Comparison of ENCODE assay signal across 18 mouse cellular contexts in genomic region chr13:113168018-113168534, GRCm38 (mm10). TPM values are rescaled to one million over a fixed set of nuclear protein-coding genes. Genes with fewer than 3 reads are reported as not detected.
DNase-seq lines count a peak whose midpoint lies in the region; ATAC-seq and TF ChIP-seq lines count a peak whose summit lies in the region.
"Had no signal": no experiment of that assay in that cellular context is flagged by ENCODE, and none has a peak within 500 bp of the region (broad histone marks: within the 10 kb centered on the region; RNA-seq: fewer than 3 reads in every experiment).

No protein-coding gene starts in this region.

- no peaks in the 10 kb centered on the region for H3K27me3 ChIP-seq in intestine, embryonic 15.5 days (replicated peaks)
- H3K27me3 ChIP-seq in cerebellum, adult 2 months (ENCODE audit: control insufficient read depth, insufficient read depth, low read length), result no peaks in the 10 kb centered on the region
- H3K27me3 ChIP-seq: limb, embryonic 15.5 days had no signal

- no peak overlapping the region for H3K4me2 ChIP-seq in intestine, embryonic 15.5 days (replicated peaks)
- H3K4me2 ChIP-seq: limb, embryonic 15.5 days had no signal

- ATAC-seq in CD4-positive, CD25-positive, alpha-beta regulatory T cell, adult 4 months, result peak; percentile 21
- peak; percentile 78 for ATAC-seq in intestine, embryonic 15.5 days
- ATAC-seq: forebrain, postnatal 0 days had no signal

- no peaks in the 10 kb centered on the region for H3K4me1 ChIP-seq in intestine, embryonic 15.5 days (replicated peaks)
- H3K4me1 ChIP-seq in cerebellum, adult 2 months (ENCODE audit: control insufficient read depth, insufficient read depth, low read length), result no peaks in the 10 kb centered on the region
- H3K4me1 ChIP-seq: limb, embryonic 15.5 days had no signal

- no peak overlapping the region for H3K4me3 ChIP-seq in intestine, embryonic 15.5 days (replicated peaks)
- H3K4me3 ChIP-seq in cerebellum, adult 2 months (replicated peaks; ENCODE audit: insufficient read depth, low read depth, low read length), result no peak overlapping the region
- H3K4me3 ChIP-seq: left cerebral cortex, adult 2 months; limb, embryonic 15.5 days; myocyte had no signal

- 59% methylated on average over 9 of the region's 9 CpGs for WGBS in intestine, embryonic 15.5 days
- WGBS in cerebellum, adult 2 months, result 51% methylated on average over 9 of the region's 9 CpGs

- H3K9me3 ChIP-seq in intestine, embryonic 15.5 days, result no peaks in the 10 kb centered on the region
- H3K9me3 ChIP-seq: limb, embryonic 15.5 days had no signal

- no peak for TF ChIP-seq POLR2A in cerebellum, adult 2 months (IDR thresholded peaks at IDR 0.05; ENCODE audit: borderline replicate concordance, insufficient read depth, low read length)

- H3K36me3 ChIP-seq in intestine, embryonic 15.5 days, result no peaks in the 10 kb centered on the region
- H3K36me3 ChIP-seq: limb, embryonic 15.5 days had no signal

- TF ChIP-seq CTCF in cerebellum, adult 2 months (IDR thresholded peaks at IDR 0.05; ENCODE audit: borderline replicate concordance, insufficient read depth, low read depth, low read length), result no peak

- H3K9ac ChIP-seq in intestine, embryonic 15.5 days, result no peak overlapping the region
- H3K9ac ChIP-seq: forebrain, postnatal 0 days; limb, embryonic 15.5 days had no signal

- H3K27ac ChIP-seq in intestine, embryonic 15.5 days, result no peak overlapping the region
- H3K27ac ChIP-seq in cerebellum, adult 2 months (ENCODE audit: insufficient read depth, low read length), result no peak overlapping the region
- H3K27ac ChIP-seq: left cerebral cortex, adult 2 months; limb, embryonic 15.5 days had no signal

- peak; percentile 73 for DNase-seq in heart, adult 11 months
- no peak for DNase-seq in heart, adult 9 months (ENCODE audit: low spot score in 2 of 2)
- DNase-seq in kidney, postnatal 36 days, result peak; percentile 5 to 45
- no peak for DNase-seq in kidney, postnatal 4 days
- no peak for DNase-seq in cerebellum, adult 2 months
- DNase-seq in left cerebral cortex, adult 18-20 months (ENCODE audit: low spot score in 2 of 2), result no peak
- DNase-seq: B cell, adult 2 months; embryo, embryonic 11 days; forebrain, postnatal 0 days; gastrocnemius, postnatal 25 days; right cerebral cortex, postnatal 14 days; thymus, adult 18-20 months had no signal

RNA-seq across cellular contexts. Expression of gene Esm1, which starts 41.4 kb away (rescaled TPM):
- polyA plus RNA-seq in CD4-positive, CD25-positive, alpha-beta regulatory T cell, adult 4 months (2017; shearing (Covaris generic)), result not detected
- polyA plus RNA-seq in intestine, embryonic 15.5 days (2015; fragmentation: Nextera tagmentation; extraction: Ambion mirVana), result 4.2 and 4.5 TPM in 2 replicates
- 0.07 and 0.14 TPM in 2 replicates for polyA plus RNA-seq in cerebellum, adult 2 months (2012; rRNA removed)
- total RNA-seq in left cerebral cortex, adult 18-20 months (2021), result under 1 TPM in 1 of 2 experiments, not detected in 1; 0.21 TPM
- polyA plus RNA-seq: myocyte had no signal

RNA-seq across cellular contexts. Expression of gene Gzmk, which starts 57.6 kb away (rescaled TPM):
- polyA plus RNA-seq in CD4-positive, CD25-positive, alpha-beta regulatory T cell, adult 4 months (2017; shearing (Covaris generic)), result under 1 TPM in 1 of 2 experiments, not detected in 1; 0.77 TPM
- polyA plus RNA-seq in intestine, embryonic 15.5 days (2015; fragmentation: Nextera tagmentation; extraction: Ambion mirVana), result not detected in 2 replicates
- polyA plus RNA-seq in cerebellum, adult 2 months (2012; rRNA removed), result not detected in 2 replicates
- under 1 TPM in 1 of 2 experiments, not detected in 1; 0.37 TPM for total RNA-seq in left cerebral cortex, adult 18-20 months (2021)
- total RNA-seq: forebrain, postnatal 0 days; gastrocnemius, postnatal 25 days had no signal
- polyA plus RNA-seq: forebrain, postnatal 0 days; hindbrain, embryonic 11.5 days; limb, embryonic 15.5 days; myocyte had no signal

Comparison
In these comparisons a context has a peak if more than half of its experiments do, and no peak if none do; other contexts are left out.
1. DNase-seq: peak in heart, adult 11 months (single experiment) and kidney, postnatal 36 days (2 of 2); none in heart, adult 9 months (0 of 2), kidney, postnatal 4 days (0 of 2), cerebellum, adult 2 months (0 of 2) and left cerebral cortex, adult 18-20 months (0 of 2).